Mouse (Mus musculus) brain, embryonic 14.5 days (tissue): ENCODE measurements around the gene Cux2.

ENCODE experiments used
- CTCF ChIP-seq: fragments of 200-500 bp; IDR thresholded peaks from 2 replicates; pipeline ENCODE4 v1.5.1; 2012; ENCODE audit warnings: inconsistent platforms, mild to moderate bottlenecking, moderate library complexity, borderline replicate concordance; ENCODE audit not compliant: insufficient read depth, insufficient read length; ENCODE audit errors: extremely low read depth
- POLR2A ChIP-seq: fragments of 200-500 bp; IDR thresholded peaks from 2 replicates; pipeline ENCODE4 v1.6.1; 2012; ENCODE audit warnings: mild to moderate bottlenecking, inconsistent platforms, borderline replicate concordance; ENCODE audit not compliant: poor library complexity, insufficient read depth, insufficient read length, severe bottlenecking; ENCODE audit errors: extremely low read depth

DNA sequence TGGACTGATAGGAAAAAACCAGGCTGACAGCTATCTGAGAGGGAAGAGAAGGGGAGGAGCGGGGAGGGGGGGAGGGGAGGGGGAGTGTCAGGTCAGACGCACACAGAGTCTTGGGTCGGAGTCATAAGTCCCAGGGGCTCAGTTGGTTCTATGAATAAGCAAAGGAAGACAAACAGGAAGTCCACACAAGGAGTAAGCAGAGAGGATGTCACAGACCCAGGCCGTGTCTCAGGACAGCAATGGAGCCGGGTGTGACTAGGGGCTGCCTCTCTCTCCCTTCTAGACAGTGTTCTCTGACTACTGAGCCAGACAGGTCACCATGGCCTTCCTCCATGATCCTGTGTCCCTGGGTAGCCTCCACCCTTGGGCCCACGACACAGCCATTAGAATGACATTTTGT, 179.1 kb downstream of the Cux2 start:
- TF ChIP-seq CTCF (no peak), POLR2A (no peak)
